Mouse (Mus musculus): ENCODE measurements around the gene 4430402I18Rik. TPM values are rescaled to one million over a fixed set of nuclear protein-coding genes. Genes with fewer than 3 reads are reported as not detected.

4430402I18Rik gene
- total RNA-seq, 4 experiments from 2014 or later, result 5.0 to 7.8 (median 7.2) TPM

DNA sequence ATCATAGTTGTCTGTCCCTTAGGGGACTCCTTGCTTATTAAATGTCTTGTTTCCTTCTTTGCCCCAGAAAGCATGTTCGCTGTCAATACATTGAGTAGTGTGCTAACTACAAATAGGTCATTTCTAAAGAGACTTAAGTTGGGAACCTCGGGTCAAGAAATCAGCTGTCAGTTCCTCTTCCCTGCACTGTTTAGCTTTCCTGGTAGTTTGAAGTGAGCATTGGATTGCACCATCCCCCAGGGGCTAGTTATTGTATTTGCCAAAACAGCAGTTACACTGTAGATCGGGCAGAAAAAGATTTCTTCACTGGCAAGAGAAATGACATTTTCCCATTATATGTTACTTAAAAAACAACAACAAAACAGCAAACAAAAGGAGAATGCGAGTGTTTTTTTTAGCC, 578 bp upstream of the 4430402I18Rik start:
- DNase-seq (ENCODE audit: low spot score in 2 of 2), result no peak

DNA sequence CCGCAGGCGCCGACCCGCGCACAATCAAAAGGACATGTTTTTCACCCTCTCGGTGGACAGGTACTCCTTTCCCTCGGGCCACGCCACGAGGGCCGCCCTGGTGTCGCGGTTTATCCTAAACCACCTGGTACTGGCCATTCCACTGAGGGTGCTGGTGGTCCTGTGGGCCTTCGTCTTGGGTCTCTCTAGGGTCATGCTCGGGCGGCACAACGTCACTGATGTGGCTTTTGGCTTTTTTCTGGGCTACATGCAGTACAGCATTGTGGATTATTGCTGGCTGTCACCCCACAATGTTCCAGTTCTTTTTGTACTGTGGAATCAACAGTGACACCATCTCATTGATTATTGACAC, 3.1 kb downstream of the 4430402I18Rik start:
- no peak for DNase-seq (ENCODE audit: low spot score in 2 of 2)

DNA sequence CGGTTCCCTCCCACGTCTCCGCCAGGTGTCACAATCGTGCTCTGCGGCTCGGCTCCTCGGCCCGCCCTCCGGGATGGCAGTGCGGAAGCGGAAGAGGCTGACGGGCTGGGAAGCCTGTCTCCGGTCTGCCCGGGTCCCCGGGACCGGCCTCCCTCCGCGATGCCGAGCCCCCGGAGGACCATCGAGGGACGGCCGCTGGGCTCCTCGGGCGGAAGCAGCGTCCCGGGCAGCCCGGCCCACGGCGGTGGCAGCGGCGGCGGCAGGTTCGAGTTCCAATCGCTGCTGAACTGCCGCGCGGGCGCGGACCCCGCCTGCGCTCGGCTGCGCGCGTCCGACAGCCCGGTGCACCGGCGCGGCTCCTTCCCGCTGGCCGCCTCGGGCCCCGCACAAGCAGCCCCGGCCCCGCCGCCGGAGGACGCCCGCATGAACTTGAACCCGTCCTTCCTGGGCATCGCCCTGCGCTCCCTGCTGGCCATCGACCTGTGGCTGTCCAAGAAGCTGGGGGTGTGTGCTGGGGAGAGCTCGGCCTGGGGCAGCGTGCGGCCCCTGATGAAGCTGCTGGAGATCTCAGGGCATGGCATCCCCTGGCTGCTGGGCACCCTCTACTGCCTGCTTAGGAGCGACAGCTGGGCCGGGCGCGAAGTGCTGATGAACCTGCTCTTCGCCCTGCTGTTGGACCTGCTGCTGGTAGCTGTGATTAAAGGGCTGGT, 3.6 kb downstream of the 4430402I18Rik start, which contains the start of gene Plpp6:
Gene Plpp6 (plus strand): TSS at position 112 of the 710 bp plus-strand sequence.
- DNase-seq (ENCODE audit: low spot score in 2 of 2), result peak; percentile 66 to 75

DNA sequence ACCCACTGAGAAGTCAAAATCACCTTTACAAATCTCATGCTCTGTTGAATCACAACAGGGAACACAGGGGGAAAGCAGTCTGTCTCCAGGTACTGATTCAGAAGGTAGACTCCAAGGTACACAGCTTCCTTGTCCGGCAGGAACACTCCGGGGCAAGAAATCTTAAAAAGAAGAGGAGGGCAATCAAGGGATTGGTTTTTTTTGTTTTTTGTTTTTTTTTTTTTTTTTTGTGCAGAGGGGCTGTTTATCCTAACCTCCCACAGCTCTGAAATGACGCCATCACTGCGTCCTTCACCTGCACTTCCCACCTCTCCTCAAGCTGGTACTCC, 4.1 kb downstream of the 4430402I18Rik start:
- no peak for DNase-seq (ENCODE audit: low spot score in 2 of 2)

DNA sequence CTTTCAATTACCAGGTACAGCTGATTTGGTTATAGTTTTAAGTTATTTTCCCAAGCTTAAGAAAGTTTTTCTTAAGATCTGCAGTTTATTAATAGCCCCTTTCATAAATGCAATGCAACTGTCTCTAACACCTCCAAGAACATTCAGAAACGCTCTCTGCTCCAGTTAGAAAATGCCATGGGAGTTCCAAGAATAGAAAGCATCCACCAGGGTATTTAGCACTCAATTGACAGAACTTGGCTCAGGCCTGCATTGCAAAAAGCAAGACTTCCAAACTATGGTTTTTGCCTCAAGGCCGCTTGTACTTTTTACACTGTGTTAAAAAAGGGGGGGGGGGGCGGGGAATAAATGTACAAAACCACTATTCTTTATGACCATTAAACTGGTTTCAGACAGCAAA, 4.5 kb downstream of the 4430402I18Rik start:
- DNase-seq (ENCODE audit: low spot score in 2 of 2), result peak in 1 of 2 experiments; percentile 28

DNA sequence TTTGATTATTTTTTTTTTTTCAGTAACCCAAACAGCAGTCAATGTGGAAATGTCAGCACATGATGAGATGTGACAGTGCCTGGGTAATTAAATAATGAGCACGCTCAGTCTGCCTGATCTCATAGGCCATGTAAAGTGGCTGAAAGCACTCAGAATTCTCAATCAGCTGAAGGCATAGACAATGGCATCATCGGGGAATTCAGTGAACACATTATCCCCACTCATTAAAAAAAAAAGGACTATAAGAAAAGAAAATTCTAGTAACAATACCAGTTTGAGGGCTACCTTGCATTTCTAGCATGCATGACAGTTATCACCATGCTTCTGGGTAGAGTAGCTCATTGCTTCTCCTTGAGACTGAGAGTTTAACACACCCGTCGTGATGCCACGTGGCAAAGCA, 16.3 kb downstream of the 4430402I18Rik start:
- no peak for DNase-seq (ENCODE audit: low spot score in 2 of 2)

DNA sequence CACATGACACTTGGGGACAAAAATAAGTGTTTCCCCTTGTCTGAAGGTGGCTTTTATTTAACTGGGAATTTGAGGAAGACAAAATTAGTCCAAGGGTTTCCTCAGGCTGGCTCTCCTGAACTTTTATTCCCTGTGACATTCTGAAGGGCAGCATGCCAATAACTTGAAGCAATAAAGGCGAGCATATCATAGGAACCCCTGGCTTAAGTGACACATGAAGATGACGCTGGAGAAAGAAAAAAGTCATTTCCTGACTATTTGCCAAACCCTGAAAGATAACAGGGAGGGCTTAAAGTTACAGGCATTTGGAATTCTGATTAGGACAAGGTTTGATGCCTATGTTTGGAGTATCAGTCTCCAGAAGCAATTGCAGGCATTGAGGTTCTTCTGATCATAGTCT, 20.3 kb downstream of the 4430402I18Rik start:
- no peak for DNase-seq (ENCODE audit: low spot score in 2 of 2)

DNA sequence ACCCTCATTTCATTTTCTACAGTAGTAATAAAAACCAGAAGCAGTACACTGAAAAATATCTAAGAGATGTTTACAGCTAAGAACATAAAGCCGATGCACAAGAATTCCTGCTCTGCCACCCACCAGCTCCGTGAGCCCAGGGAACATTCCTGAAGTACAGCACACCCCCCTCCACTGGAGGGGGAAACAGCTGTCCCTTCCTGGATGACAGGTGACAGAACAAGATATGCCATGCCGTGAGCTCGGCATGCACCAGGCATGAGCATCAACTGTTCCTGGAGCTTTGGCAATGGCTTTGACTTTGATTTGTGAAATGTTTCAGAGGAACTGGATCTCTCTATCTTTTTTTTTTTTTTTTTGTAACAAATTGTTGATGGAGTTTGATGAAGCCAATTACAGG, 20.8 kb downstream of the 4430402I18Rik start:
- no peak for DNase-seq (ENCODE audit: low spot score in 2 of 2)

DNA sequence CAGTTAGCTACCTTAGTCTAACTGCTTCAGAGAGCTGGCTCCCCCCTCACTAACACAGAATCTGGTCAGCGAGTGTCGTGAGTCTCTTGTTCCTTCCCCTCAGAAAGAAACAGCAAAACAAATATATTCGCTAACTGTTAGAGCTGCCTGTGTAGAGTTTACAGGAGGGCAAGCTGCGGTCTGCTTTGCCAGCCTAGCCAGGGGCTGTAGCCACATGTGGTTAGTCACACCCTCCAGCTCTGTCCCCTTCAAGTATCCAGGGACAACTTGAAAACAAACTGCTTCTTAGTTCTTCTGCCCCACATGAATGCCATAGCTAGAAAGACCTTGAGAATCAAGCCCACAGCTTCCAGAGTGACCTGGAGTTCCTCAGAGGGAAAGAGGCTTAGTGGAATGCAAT, 26.3 kb downstream of the 4430402I18Rik start:
- no peak for DNase-seq (ENCODE audit: low spot score in 2 of 2)

DNA sequence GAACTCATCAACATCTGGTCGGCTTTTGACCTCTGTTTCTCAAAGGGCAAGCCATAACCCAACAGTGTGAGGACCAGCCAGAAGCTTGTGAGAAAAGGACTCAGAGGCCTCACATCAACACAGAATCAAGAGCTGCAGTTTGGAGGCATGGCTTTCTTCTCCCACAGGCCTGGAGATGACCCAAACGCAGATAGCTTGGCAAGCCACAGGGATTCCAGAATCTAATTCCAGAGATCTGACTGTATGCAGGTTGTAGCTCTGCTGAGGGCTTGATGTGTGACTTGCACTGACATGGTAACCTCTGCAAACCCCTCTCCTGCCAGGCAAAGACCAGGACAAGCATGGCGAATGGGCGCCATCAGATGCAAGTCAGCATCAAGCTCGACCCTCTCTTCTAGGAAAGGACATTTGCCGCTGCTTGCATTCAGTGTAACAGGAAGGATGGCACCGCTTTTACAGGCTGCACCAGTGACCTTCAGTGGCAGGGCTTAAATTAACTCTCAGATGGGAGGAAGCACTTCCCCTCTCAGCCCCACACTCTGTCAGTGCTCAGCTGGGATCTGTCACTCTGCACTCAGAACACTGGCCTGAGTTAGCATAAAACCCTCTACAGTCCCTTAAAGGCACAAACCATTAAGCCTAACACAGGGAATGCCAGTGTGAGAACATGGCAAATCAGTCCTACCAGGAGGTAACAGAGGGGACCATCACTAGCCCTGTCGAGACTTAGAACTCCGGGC, 27.3 kb downstream of the 4430402I18Rik start:
- no peak for DNase-seq (ENCODE audit: low spot score in 2 of 2)

DNA sequence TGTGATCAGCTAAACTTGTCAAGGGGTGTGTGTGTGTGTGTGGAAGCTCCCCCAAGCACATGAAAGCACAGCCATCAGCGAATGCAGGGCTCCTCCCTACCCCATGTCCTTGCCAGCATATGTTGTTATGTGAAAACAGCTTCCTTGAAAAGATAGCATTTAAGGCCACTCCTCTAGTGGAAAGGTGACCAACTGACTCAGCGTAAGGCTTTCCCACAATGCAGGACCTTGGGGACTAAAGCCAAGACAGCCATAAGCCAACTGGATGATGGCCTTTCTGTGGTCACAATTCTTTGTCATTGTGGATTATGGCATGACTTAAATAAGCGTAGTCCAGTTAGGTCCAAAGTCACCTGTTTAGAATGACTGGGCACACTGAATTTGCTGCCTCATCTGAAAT, 32.7 kb downstream of the 4430402I18Rik start:
- no peak for DNase-seq (ENCODE audit: low spot score in 2 of 2)

DNA sequence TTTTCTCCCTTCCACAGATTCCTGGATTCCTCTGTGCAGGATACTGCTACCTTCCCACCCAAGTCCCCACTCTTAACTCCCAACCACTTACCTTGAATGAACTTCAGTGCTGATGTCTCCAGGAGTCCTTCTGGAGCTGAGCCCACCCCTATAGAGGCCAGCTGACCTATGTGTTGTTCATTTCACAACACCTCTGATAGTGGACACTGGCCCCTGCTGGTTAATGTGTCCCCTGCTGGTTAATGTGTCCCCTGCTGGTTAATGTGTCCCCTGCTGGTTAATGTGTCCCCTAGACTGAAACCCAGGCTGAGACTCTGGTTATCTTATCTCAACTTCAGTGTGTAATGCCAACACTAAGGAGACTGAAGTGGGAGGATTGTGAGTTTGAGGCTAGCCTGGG, 38.6 kb downstream of the 4430402I18Rik start:
- no peak for DNase-seq (ENCODE audit: low spot score in 2 of 2)

DNA sequence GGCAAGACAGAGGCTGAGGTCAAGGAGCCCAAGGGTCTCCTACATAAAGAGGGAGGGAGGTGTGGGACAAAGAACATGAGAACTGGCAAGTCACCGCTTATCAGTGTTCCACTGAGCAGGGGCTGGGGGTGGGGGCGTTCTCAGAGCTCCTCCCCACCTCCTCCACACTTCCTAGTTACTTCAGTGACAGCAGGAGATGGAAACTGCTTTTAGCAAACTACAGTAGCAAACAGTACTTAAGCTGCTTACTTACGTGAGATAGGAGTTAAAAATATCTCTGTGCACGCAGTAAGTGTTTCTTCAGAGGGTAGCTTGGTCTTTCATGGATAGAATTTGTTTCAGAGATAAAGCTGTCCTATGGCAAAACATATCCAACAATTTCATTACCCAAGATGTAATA, 40.2 kb downstream of the 4430402I18Rik start:
- no peak for DNase-seq (ENCODE audit: low spot score in 2 of 2)

DNA sequence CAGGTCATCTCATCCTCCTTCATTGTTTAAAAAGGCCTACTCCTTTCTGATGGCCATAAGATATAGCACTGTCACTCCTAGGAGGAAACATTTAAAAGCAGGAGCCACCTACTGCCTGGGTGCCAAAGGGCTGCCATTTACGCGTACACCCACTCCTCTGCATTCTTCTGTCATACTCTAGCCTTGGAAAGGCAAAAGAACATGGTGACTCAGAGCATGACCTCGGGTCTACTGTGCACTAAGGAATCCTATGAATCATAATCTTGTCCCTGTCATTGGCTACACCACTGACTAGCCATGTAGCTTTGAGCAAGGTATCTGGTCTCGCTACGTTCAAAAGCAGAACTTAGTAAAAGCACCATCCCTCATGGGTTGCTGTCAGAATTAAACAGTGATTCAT, 41.2 kb downstream of the 4430402I18Rik start:
- DNase-seq (ENCODE audit: low spot score in 2 of 2), result no peak

DNA sequence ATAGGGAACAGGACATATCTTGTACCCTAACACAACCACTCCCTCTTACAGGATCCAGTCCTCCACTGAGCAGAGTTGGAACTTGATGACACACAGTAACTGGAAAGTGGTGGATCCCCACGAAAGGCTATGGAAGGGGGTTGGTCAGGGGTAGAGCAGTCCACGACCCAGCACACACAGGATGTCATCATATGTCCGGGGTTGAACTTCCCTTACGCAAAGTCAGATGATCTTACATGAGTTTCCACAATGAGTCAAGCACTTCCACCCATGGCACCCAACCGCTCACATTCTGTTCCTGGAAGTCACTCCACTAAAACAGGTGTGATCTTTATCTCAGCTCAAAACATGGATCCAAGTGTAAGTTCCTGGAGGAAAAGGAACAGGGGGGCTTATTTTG, 49.8 kb downstream of the 4430402I18Rik start:
- no peak for DNase-seq (ENCODE audit: low spot score in 2 of 2)

DNA sequence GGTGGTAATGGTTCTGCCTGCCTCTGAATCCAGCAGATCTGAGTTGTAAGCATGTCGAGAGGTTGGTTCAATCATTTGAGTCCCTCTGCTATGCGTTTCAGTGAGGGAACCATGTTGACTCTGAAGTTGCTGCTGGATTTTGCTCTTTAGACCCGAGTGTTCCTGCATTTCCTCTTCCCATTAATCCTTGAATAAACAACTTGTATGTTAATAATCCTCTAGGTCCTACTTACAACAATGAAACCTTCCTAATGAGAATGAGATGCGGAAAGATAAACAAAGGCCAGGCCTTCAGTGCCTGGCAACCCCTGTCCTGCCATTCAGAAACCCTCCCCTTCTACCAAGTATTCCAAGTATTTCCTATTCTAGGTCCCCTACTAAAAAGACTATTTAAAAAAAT, 51.1 kb downstream of the 4430402I18Rik start:
- DNase-seq (ENCODE audit: low spot score in 2 of 2), result no peak

DNA sequence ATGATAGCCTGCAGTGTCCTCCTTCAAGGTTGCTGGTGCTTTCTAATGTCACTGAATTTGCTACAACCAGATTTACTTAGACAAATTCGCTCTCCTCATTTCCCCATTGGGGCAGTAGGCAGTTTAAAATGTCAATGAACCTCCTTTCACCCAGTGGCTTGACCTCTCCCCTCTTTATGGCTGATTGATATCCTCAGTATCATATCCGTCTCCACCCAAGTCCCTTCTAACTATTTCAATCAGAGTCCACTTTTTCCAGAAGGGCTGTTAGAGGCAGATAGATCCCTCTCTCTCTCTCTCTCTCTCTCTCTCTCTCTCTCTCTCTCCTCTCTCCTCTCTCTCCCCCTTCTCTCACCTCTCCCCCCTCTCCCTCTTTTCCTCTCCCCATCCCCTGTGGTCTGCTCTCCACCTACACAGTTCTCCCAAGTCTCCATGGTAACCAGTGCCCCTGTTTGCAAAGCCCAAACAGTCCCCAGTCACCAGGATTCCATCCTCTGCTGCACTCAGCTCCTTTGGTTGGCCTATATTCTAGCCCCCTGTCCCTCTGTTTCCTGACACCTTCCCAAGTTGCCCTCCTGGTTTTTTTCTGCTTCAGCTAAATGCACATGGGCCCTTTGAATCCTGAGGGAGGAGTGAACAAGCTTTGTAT, 51.9 kb downstream of the 4430402I18Rik start:
- no peak for DNase-seq (ENCODE audit: low spot score in 2 of 2)

DNA sequence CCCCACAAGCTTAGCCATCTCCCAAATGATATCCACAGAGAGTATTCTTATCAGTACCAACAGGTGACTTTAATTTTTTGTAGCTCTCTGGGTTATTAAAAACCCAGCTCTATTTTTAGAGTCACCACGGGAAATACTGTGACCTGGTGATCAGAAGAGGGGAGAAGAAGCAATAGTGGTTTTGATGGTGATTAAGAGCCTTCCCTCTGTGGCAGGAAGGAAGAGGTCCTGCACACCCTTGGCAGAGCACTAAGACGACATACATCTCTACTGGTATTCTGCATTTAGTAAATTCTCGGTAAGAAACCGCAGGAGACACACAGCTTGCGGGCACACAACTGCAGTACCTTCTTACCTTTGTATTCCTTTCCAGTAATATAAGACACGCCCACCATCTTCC, 53.0 kb downstream of the 4430402I18Rik start:
- DNase-seq (ENCODE audit: low spot score in 2 of 2), result no peak

DNA sequence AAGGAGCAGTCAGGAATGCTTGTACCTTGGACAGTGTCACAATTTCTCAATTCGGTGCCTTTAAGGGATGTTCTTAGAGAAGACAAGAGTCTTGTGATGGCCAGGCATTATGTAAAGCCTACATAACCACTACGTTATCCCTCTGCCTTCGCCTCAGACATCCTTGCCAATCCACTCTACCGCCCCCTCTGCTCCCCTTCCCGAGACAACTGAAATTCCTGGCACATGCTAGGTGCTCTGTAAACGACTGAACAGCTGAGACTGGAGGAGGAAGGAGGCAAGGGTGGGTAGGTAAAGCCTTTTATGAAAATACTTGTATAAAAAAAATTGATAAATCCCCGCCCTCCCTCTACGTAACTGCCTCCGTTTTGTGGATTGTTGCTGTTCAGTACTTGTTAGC, 58.9 kb downstream of the 4430402I18Rik start:
- DNase-seq (ENCODE audit: low spot score in 2 of 2), result peak in 1 of 2 experiments; percentile 73

DNA sequence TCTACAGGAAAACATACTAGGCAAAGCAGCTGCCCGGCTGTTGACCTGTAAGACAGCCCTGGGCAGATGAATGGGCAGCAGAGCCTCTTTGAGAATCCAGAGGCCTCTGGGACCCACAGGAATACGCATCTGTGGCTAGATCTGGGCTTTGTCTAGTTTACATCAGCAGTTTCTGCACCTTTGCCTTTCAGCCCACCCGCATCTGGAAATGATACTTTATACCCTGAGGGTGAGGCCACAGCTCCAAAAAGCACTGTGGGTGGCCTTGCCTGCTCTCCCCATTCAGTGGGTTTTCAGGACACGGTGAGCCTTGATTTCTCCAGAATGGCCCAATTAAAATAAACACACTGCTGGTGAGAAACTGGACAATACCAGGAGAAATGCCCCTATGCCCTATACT, 59.4 kb downstream of the 4430402I18Rik start:
- no peak for DNase-seq (ENCODE audit: low spot score in 2 of 2)

DNA sequence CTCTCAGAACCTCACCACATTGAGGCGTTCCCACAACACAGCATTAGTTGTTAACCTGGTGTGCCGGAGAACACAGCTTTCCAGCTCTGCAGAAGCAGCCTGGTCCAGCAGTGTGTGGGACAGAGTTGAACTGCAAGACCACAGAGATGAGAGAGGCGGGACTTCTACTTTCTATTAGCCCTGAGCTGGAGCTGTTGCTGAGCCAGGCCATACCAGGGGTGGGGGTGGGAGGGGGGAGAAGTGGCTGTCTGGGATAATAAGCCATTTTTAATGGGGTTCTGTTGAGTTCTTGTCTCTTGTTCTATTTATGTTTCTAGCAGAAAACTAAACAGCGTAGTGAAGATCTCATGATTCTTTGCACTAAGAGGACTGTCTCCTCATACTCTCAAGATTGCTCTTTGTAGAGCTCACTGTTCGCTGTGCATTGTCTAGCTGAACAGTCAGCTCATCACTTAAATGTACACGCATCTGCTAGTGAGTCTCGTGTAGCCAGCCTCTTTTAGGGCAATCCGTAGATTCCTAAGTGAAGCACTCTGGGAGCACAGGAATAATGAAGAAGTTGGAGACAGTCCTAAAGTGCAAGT, 64.0 kb downstream of the 4430402I18Rik start:
- no peak for DNase-seq (ENCODE audit: low spot score in 2 of 2)

DNA sequence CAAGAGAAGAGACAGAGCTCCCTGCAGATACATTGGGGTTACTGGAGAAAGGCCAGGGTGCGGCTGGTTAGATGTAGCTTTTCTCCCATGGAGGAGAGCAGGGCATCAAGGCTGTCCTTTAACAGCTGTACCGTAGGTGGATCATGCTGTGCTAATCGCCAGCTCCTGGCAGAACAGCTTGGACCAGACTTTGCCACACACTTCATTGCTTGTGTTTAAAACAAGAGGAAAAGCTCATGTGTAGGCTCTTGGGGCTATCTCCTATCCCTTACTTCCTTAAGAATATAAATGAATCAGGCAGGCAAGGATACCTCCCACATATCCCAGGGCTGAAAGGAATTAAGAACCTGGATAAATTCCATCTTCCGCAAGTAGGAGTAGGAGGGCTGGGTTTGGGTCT, 64.8 kb downstream of the 4430402I18Rik start:
- DNase-seq (ENCODE audit: low spot score in 2 of 2), result peak in 1 of 2 experiments; percentile 82

Data from left cerebral cortex, adult 8-10 months (tissue).